Mouse (Mus musculus): ENCODE measurements around the gene Plscr3.
A peak's percentile ranks its signal among the peaks of the same experiment; 100 is the strongest.

Gene Plscr3

GRCm38 (mm10) chr11:69846198-69846680, at the start of gene Plscr3:
Plscr3 (plus strand) TSS chr11:69846376.
- peak; percentile 95 for DNase-seq

- no peak for DNase-seq
Measured at GRCm38 (mm10) chr11:69797924-69798323, 48.3 kb upstream of the Plscr3 start.

GRCm38 (mm10) chr11:69799394-69800137, 46.6 kb upstream of the Plscr3 start:
- DNase-seq, result peak; percentile 71

GRCm38 (mm10) chr11:69800138-69800391, 46.1 kb upstream of the Plscr3 start:
- DNase-seq, result no peak

GRCm38 (mm10) chr11:69800392-69801197, 45.6 kb upstream of the Plscr3 start:
- DNase-seq, result peak; percentile 95

GRCm38 (mm10) chr11:69801379-69801977, 44.7 kb upstream of the Plscr3 start, which contains the start of gene Fgf11:
Fgf11 (minus strand) TSS chr11:69801857.
- no peak for DNase-seq

GRCm38 (mm10) chr11:69802648-69803105, 43.5 kb upstream of the Plscr3 start:
- DNase-seq, result peak; percentile 89

GRCm38 (mm10) chr11:69803328-69803727, 42.8 kb upstream of the Plscr3 start:
- no peak for DNase-seq

GRCm38 (mm10) chr11:69803786-69804651, 42.2 kb upstream of the Plscr3 start:
- peak; percentile 85 for DNase-seq

GRCm38 (mm10) chr11:69804652-69804940, 41.6 kb upstream of the Plscr3 start:
- peak; percentile 10 for DNase-seq

- no peak for DNase-seq
Measured at GRCm38 (mm10) chr11:69804972-69805909, 40.9 kb upstream of the Plscr3 start, which contains the start of gene Tmem102. Tmem102 (minus strand) TSS chr11:69805624.

- DNase-seq, result no peak
Measured at GRCm38 (mm10) chr11:69806378-69806777, 39.8 kb upstream of the Plscr3 start.

- DNase-seq, result no peak
Measured at GRCm38 (mm10) chr11:69807641-69808040, 38.5 kb upstream of the Plscr3 start.

- DNase-seq, result no peak
Measured at GRCm38 (mm10) chr11:69810280-69810679, 35.9 kb upstream of the Plscr3 start.

GRCm38 (mm10) chr11:69815155-69815554, 31.0 kb upstream of the Plscr3 start, which contains the start of gene Gm39566:
Gm39566 (minus strand) TSS chr11:69815298.
- peak; percentile 29 for DNase-seq

- no peak for DNase-seq
Measured at GRCm38 (mm10) chr11:69816520-69816919, 29.7 kb upstream of the Plscr3 start.

GRCm38 (mm10) chr11:69818365-69818764, 27.8 kb upstream of the Plscr3 start, which contains the start of gene Spem2:
Spem2 (minus strand) TSS chr11:69818465.
- DNase-seq, result no peak

GRCm38 (mm10) chr11:69818871-69819270, 27.3 kb upstream of the Plscr3 start:
- DNase-seq, result no peak

- DNase-seq, result no peak
Measured at GRCm38 (mm10) chr11:69822080-69822479, 24.1 kb upstream of the Plscr3 start, which contains the start of gene Spem1. Spem1 (minus strand) TSS chr11:69822180.

GRCm38 (mm10) chr11:69823456-69823855, 22.7 kb upstream of the Plscr3 start:
- no peak for DNase-seq

GRCm38 (mm10) chr11:69828832-69829231, 17.3 kb upstream of the Plscr3 start:
- peak; percentile 85 for DNase-seq
